Mouse (Mus musculus): ENCODE results near the gene Plppr3.

Plppr3 gene

DNA sequence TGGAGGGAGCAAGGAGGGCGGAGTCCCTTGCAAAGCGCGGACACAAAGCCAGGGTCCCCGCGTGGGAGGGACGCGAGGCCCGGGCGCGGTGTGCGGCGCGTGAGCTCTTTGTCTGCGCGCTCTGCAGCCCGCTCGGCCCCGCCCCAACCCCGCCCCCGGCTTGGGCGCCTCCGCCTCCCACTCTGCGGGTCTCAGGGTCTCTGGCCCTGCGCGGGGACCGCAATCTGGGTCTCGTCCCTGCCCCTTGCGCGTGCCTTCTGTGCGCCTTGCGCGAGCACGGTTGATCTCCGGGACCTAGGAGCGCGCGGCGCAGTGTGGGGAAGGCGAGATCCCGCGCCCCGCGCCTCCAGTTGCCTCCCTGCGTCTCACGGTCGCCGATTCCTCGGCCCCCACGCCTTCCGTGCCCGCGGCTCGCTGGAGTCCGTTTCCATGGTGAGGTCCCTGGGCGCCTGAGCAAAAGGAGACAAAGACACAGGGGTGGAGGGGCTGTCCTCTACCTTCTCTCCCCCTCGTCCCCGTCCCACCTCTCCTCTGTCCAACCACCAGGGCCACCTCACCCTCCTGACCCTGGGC lies at the start of gene Plppr3, which contains the start of gene Prtn3:
Gene Plppr3 (minus strand): TSS at position 345 of the 573 bp plus-strand sequence.
Gene Prtn3 (plus strand): TSS at position 187 of the 573 bp plus-strand sequence.
- DNase-seq = peak; percentile 53

DNA sequence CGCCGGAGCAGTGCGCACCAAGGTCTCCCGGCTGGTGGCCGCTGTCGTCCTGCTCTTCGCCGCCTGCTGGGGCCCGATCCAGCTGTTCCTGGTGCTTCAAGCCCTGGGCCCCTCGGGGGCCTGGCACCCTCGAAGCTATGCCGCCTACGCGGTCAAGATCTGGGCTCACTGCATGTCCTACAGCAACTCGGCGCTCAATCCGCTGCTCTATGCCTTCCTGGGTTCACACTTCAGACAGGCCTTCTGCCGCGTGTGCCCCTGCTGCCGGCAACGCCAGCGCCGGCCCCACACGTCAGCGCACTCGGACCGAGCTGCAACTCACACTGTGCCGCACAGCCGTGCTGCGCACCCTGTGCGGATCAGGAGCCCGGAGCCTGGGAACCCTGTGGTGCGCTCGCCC lies 47.1 kb upstream of the Plppr3 start:
- DNase-seq = no peak

DNA sequence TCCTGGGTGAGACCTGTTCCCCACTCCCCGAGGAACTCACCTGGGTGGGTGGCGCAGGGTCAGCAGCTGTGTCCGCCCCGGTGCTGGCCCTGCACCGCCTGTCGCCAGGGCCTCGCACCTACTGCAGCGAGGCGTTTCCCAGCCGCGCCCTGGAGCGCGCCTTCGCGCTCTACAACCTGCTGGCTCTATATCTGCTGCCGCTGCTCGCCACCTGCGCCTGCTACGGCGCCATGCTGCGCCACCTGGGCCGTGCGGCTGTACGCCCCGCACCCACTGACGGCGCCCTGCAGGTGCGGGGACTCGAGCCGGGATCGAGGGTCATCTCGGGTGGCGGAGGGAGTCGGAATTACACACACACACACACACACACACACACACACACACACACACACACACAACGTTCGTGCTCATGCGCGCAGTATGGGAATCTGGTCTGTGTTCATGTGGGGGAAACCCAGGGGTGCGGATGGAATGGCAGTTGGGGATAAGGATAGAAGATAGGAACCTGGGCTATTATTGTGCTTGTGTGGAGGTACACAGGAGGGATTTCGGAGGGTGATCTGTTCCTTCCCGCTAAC lies 46.6 kb upstream of the Plppr3 start, which contains the start of gene R3hdm4:
Gene R3hdm4 (minus strand): TSS at position 251 of the 578 bp plus-strand sequence.
- no peak for DNase-seq

DNA sequence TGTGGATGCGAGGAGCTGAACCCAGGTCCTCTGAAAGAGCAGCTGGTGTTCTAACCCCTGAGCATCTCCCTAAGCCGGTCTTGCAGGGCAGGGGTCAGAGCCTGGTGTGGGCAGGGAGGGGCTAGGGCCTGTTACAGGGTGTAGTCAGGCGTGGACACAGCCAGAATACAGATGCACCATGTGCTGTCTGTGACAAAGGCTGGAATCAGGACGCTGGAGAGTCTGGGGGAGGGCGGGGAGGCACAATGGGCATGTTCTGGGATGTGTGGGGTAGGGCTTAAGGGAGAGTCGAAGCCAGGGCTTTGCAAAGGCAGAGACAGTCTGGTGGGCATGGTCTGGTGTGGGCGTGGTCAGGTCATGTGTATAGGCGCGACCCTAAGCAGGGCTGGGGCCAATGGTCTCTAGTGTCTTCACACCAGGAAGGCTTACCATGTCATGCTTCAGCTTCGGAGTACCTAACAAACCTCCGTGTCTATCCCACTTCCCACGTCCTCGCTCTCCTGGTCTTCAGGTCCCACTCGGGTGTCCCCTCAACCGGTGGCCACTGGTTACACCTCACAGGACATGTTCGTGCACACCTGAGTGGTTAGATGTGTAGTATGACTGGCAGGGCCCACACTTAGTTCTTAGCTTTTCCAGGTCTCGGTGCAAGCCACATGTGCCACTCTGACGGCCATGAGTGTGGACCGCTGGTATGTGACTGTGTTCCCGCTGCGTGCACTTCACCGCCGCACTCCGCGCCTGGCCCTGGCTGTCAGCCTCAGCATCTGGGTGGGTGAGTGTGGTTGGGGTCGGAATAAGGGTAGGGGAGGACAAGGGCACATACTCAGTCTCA lies 45.8 kb upstream of the Plppr3 start:
- peak; percentile 4 for DNase-seq

DNA sequence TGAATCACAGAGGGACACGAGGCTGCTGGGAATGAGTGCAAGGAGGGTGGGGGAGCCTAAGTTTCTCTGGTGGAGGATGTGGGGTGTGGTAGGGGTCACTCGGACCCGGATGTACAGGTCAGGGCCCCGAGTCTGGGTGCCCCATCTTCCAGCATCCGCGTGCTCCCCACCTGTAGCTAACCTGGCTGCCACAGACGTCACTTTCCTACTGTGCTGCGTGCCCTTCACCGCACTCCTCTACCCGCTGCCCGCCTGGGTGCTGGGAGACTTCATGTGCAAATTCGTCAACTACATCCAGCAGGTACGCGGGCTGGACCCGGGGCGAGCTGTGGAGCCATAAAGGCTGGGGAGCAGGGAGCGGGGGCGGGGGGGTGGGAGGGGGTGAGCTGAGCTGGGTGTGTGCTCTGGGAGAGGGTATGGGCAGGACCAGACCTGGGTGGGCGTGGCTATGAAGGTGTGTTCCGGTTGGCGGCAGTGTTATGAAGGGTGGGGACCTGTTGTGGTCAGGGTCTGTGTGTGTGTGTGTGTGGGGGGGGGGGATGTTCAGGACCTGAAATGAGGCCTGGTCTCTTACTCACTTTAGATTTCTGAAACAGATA lies 44.9 kb upstream of the Plppr3 start:
- DNase-seq = peak; percentile 5

DNA sequence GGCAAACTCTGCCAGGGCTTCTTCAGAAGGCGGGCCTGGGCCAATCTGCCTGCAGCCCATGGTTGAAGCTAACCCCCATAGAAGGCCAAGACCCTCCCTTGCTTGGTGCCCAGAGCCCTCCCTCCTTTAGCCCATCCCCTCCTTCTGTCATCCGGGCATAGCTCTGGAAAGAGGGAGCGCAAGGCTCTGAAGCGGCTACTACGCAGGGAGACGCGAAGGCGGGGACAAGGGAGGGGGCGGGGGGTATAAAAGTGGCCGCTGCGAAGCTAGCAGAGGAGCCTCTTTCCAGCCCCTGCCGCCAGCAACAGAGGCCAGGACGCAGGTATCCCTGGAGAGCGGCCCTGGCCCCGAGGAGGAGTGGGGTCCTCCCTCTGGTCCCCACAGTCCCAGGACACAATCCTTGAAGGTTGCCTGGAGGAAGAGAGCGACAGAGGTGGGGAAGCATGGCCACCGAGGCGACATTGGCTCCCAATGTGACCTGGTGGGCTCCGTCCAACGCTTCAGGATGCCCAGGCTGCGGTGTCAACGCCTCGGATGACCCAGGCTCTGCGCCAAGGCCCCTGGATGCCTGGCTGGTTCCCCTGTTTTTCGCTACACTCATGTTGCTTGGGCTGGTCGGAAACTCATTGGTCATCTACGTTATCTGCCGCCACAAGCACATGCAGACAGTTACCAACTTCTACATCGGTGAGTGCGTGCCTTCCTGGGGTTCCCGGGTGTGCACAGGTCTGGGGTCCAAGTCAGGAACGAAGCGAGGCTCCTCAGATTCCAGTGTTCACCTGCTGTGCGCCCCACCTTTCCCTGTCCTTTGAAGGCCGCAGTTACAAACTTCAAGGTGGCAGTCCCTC lies 44.0 kb upstream of the Plppr3 start:
- no peak for DNase-seq

DNA sequence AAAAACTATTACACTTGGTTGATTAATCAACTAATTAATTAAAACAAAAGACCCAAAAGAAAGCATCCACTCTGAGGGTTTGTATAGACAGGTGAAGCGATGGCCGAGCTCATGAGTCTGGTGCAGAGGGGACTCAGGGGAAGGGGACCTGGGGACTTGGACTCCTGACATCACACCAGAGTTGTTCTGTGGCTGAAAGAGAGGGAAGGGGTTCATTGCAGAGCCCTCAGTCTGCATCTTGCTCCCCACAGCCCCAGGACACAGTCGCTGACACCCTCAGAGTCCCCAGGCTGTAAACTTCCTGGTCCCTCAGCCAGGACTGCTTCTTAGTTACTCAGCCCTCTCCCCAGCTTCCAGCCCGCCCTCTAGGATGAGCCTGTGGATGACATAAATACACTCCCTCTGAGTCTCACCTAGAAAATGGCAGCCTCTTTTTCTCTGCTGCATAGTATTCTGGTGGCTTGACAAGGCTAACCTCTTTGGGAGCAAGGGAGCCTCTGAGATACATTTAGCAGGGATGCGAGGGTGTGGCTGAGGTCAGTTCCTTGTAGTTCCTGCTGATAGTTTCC lies 43.2 kb upstream of the Plppr3 start:
- DNase-seq = no peak

DNA sequence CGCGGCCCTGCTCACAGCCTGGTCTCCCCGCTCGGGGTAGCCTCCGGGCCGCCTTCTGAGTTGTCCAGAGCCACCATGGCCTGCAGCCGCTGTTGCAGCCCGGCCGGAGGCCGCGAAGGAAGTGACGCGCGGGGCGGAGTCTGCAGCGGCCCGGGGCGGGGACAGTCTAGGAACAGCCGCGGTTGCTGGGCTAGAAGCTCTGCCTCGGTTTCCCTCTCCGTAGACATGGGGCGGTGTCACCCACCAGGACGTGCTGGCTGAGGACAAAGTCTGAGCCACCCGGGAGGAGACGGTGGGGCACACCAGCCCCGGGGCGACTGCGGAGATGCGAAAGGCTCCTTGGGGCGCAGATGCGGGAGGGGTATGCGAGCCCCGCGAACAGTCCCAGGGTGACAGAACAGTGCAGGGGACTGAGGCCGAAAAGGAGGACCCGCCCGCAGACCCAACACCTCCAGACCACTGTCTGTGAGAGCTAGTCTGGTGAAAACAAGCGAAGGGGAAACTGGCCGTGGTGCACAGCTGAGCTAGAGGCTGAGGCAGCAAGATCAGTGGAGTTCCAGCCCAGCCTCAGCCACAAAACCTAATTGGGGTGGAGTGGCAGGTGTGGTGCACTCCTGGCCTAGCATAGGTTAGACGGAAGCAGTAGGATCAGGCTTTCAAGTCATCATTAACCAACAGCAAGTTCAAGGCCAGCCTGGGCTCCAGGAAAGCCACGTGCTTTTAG lies 42.5 kb upstream of the Plppr3 start, which contains the start of gene Kiss1r:
Gene Kiss1r (plus strand): TSS at position 164 of the 724 bp plus-strand sequence.
- peak; percentile 85 for DNase-seq

DNA sequence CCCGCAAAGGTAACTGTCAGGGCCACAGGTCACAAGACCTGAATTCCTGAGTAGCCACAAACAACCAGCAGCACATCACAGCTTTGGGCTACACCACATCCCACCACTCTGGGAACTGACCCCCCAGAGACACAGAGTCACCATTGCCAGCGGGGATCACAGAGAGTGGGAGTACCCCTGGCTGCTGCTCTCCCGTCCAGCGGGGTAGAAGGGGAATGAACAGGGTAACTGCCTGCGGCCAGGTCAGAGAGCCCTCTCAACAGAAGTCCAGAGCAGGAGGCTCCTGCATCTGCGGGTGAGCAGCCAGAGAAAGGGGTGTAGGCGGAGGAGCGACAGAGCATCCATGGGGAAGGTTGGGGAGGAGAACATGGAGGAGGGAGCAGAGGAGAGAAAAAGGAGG lies 41.6 kb upstream of the Plppr3 start:
- no peak for DNase-seq

DNA sequence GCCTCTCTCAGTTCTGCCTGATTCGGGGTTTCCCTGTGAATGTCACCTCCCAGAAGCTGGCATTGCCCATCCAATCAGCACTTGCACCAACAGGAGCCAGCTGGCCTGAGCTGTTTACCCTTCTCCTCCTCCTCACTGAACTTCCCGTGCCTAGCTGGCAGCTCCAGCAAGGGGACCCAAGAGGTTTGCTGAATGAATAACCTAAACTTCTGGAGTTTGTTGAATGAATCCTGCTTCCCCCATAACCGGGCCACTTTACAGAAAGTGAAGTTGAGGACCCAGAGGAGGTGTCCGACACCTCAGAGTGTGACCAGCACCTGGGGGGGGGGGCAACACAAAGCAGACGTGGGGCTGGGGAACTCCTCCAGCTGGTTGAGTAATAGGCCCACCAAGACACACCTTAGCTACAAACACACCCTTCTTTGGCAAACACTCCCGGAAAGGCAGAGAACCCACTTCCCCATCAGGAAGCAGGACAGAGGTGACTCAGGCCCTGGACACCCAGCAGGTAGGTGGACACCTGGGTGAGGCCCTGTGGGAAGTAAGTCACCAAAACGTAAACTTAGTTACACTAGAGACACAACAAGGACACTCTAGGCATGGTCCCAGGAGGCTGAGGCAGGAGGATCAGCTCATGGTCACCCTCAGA lies 40.6 kb upstream of the Plppr3 start:
- no peak for DNase-seq

DNA sequence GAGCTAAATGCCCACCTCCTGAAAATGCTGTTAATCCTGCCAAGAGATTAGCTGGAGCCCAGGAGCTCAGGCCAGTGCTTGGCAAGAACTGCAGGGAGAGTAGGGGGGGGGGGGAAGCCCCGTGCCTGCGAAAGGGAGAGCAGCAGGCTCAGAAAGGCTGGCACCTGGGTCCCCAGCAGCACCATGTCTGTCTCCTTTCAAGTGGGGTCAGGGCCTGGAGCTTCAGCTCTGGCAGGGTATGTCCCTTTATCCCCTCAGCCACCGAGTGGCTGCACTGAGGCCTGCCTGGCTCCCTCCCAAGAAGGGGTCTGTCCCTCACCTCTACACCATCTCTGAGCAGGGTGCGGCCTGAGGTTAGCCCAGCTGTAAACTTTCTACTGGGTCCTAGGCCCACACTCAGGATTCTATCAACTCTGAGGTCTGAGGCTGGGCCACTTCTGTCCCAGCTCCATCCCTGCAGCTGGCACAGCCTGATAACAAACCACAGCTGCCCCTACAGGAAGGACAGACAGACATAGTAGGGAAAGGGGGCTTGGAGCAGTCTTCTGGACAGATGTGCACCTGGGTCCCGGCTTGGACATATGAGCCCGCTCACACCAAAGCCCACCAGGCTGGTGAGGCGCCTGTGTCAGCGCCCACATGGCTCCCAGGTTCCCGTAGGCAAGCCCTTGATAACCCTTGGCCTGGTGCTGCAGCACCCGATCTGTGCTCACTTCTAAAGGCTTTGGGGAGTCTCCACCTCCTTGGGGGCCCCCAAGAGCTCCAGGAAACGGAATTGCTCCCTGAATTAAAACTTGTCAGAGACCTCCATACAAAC lies 39.9 kb upstream of the Plppr3 start:
- DNase-seq = no peak

DNA sequence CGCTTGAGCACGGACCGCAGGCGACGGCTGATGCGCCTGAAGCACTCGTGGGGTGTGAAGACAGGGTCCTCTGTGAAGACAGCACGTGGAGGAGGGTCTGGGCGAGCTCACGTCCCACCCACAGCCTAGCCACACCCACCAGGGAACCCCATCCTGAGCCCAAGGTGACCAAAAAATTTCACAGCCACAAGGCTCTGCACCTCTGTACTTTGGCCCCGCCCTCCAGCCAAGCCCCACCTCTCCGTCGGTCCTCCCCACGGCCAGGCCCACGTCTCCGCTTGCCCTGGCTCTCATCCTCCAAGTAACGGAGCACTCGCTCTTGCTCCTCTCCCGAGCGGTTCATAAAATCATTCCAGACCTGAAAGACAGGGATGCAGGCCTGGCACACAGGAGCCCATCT lies 38.0 kb upstream of the Plppr3 start:
- DNase-seq = no peak

DNA sequence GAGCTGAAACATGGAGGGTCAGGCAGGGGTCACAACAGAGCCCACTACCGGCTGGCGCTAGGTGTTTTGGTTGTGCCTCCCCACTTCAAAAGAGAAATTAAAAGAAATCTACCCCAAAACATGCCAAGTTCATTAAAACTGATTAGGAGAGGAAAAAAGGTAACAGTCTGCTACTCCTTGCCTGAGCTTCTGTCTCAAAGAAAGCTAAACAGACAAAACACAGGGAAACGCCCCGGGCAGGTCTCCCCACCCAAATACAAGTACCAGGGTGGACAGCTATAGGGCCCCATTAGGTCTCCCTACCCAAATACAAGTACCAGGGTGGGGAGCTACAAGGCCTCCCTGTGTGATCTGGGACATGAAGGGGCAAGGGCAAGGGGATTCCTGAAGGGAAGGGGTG lies 36.1 kb upstream of the Plppr3 start, which contains the start of gene Gm26602:
Gene Gm26602 (plus strand): TSS at position 301 of the 400 bp plus-strand sequence.
- DNase-seq = no peak

DNA sequence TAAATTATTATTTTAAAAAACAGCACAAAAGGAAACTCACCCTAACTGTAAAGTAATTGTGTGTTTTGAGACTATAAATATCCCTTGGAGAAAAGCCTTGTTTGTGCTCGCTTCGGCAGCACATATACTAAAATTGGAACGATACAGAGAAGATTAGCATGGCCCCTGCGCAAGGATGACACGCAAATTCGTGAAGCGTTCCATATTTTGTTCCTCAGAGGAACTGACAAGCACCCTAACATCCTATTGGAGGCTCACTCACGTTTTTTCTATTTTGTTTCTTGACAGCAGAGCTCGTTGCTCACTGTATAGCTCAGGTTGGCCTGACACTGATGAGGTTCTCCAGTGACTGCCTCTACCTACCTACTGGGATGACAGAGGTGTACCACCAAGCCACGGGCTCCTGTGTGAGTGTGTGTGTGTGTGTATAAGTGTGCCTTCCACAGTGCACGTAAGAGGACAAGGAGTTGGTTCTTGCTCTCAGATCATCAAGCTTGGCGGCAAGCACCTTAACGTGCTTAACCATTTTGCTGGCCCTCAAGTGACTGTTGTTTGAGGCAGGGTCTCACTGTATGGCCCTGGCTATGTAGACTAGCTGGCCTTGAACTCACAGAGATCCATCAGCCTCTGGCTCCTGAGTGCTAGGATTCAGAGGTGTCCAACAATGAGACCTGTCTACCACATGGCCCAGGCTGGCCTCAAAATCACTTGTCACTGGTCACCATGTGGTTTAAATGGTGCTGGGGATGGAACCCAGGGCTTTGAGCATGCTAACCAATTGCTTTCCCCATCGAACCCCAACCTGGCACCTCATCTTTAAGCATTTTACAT lies 34.9 kb upstream of the Plppr3 start:
- DNase-seq = no peak

DNA sequence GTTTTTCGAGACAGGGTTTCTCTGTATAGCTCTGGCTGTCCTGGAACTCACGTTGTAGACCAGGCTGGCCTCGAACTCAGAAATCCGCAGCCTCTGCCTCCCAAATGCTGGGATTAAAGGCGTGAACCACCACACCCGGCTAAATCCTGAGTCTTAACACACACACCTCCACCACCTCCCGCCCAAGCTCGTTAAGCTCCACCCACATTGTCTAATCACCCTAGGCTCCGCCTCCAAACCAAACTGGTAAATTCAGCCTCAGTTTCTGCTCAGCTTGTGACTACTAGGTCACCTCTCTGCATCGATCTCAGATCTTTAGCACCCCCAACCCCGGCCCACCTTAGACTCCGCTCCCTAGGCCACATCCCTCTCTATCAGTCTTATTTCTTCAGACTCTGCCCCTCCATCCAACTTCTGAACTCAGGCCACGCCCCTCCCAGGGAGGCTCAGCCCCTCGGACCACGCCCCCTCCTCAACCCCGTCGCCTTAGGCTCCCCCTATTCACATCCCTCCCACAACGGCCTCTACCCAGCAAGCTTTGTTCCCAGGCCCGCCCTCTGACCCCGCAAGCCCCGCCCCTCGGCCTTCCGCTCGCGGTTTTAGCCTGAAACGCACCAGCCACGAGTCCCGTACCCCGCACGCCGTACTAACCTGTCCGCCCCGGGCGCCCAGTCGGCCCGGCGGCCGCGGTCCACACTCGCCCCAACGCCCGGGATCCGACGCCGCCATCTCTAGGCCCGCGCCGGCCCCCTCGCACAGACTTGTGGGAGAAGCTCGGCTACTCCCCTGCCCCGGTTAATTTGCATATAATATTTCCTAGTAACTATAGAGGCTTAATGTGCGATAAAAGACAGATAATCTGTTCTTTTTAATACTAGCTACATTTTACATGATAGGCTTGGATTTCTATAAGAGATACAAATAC lies 34.0 kb upstream of the Plppr3 start, which contains the start of gene Med16:
Gene Med16 (minus strand): TSS at position 757 of the 925 bp plus-strand sequence.
- peak; percentile 90 for DNase-seq

DNA sequence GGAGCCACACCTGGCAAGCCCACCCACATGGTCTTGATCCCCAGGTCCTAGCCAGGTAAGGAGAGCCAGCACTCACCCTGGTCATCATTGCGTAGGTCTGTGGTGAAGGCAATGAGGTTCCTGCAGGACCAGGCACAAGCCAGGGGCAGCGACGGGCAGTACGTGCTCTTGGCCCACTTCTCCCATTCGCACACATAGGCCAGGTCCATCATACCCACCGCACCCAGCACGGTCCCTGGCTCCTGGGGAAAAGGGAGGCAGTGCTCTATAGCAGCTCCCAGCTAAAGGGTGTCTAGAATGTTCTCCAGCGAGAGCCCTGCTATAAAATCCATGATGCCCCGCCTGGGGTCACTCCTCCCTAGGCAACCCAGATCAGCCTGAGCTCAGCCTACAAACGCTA lies 33.0 kb upstream of the Plppr3 start:
- DNase-seq = no peak

DNA sequence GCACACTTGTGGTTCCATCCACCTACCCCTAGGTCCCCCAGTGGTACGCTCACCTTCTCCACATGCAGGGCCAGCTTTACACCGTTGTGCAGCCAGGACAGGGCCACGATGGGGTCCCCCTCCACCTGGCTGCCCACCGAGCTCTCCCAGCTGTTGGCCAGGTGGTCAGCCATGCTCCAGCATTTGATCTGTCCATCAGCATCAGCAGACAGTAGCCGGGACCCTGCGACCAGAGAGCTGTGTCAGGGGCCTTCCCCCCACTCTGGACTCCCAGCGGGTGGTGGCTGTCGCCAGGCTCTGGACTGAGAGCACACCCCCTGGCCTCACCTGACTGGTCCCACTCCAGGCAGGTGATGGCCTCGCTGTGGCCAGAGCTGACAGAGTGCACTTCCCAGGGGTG lies 32.3 kb upstream of the Plppr3 start:
- no peak for DNase-seq

DNA sequence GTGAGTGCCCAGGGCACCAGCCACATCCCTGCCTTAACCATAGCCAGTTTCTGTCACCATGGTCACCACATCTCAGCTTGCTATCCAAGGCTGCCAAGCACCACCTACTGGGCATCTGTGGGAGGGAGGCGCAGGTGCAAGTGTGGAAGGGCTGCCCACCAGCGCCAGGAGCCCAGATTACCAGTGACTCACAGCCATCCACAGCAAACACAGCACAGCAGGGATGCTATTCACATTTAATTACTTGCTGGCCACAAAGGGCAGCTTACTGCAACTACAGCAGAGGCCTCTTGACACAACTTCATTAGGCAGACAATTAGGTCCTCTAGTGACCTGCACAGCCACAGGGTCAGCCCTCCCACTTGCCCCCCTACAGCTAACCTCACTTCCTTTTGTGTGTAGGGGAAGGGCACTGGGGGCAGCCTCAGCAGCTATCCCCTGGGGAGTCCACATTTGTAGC lies 26.5 kb upstream of the Plppr3 start:
- peak; percentile 64 for DNase-seq
